Mouse (Mus musculus): ENCODE results near the gene Rtf1. TPM values are rescaled to one million over a fixed set of nuclear protein-coding genes. Genes with fewer than 3 reads are reported as not detected.
"Not testable (repeated sequence)": the region's sequence is repeated elsewhere in the genome, so short reads cannot be mapped to it uniquely, and the experiment has no call there.

The Rtf1 gene
- polyA plus RNA-seq, 1 experiment from 2014 or later, result 40.8 TPM

GRCm38 (mm10) chr2:119710011-119710410 is 35.1 kb downstream of the Rtf1 start:
- Histone ChIP-seq H3K9me3 (ENCODE audit: control insufficient read depth, low read length) (no peaks in the 10 kb centered on the region), H3K27me3 (ENCODE audit: control insufficient read depth, insufficient read depth, low read length) (no peaks in the 10 kb centered on the region), H3K4me2 (replicated peaks; ENCODE audit: low read depth, low read length) (no peak overlapping the region), H3K4me1 (replicated peaks; ENCODE audit: control insufficient read depth, insufficient read depth, low read length) (no peaks in the 10 kb centered on the region), H3K9ac (ENCODE audit: low read depth, low read length) (no peak overlapping the region), H3K27ac (ENCODE audit: low read depth, low read length) (no peak overlapping the region), H3K4me3 (ENCODE audit: low read depth, low read length) (no peak overlapping the region), H3K36me3 (ENCODE audit: control insufficient read depth, insufficient read depth, low read length) (peaks cover 5% of the 10 kb centered on the region; the same call in 1 of the 2 replicates)
- WGBS, result 91% methylated on average over 3 of the region's 3 CpGs
- ATAC-seq (ENCODE audit: low FRiP score), result no peak
- DNase-seq (ENCODE audit: low spot score), result no peak

- H3K9me3 ChIP-seq (ENCODE audit: control insufficient read depth, low read length); ATAC-seq (ENCODE audit: low FRiP score); H3K4me1 ChIP-seq (replicated peaks; ENCODE audit: control insufficient read depth, insufficient read depth, low read length); H3K4me2 ChIP-seq (replicated peaks; ENCODE audit: low read depth, low read length); H3K27ac ChIP-seq (ENCODE audit: low read depth, low read length); H3K9ac ChIP-seq (ENCODE audit: low read depth, low read length); H3K27me3 ChIP-seq (ENCODE audit: control insufficient read depth, insufficient read depth, low read length); H3K4me3 ChIP-seq (ENCODE audit: low read depth, low read length); DNase-seq (ENCODE audit: low spot score); H3K36me3 ChIP-seq (ENCODE audit: control insufficient read depth, insufficient read depth, low read length): not testable (repeated sequence)
- WGBS, result 88% methylated on average over 2 of the region's 2 CpGs
Observed at GRCm38 (mm10) chr2:119715868-119716267, 41.0 kb downstream of the Rtf1 start.

- no peaks in the 10 kb centered on the region for H3K4me1 ChIP-seq (replicated peaks; ENCODE audit: control insufficient read depth, insufficient read depth, low read length)
- H3K27me3 ChIP-seq (ENCODE audit: control insufficient read depth, insufficient read depth, low read length), result no peaks in the 10 kb centered on the region
- no peak overlapping the region for H3K9ac ChIP-seq (ENCODE audit: low read depth, low read length)
- ATAC-seq (ENCODE audit: low FRiP score), result no peak
- no peak overlapping the region for H3K4me2 ChIP-seq (replicated peaks; ENCODE audit: low read depth, low read length)
- no peaks in the 10 kb centered on the region for H3K9me3 ChIP-seq (ENCODE audit: control insufficient read depth, low read length)
- DNase-seq (ENCODE audit: low spot score), result no peak
- H3K36me3 ChIP-seq (ENCODE audit: control insufficient read depth, insufficient read depth, low read length), result peaks cover 12% of the 10 kb centered on the region
- H3K4me3 ChIP-seq (ENCODE audit: low read depth, low read length), result no peak overlapping the region
- 99% methylated on average over 8 of the region's 8 CpGs for WGBS
- no peak overlapping the region for H3K27ac ChIP-seq (ENCODE audit: low read depth, low read length)
Observed at GRCm38 (mm10) chr2:119721070-119721469, 46.2 kb downstream of the Rtf1 start.

- DNase-seq (ENCODE audit: low spot score) (no peak), ATAC-seq (ENCODE audit: low FRiP score) (no peak)
- Histone ChIP-seq H3K4me1 (replicated peaks; ENCODE audit: control insufficient read depth, insufficient read depth, low read length) (no peaks in the 10 kb centered on the region), H3K9me3 (ENCODE audit: control insufficient read depth, low read length) (no peaks in the 10 kb centered on the region), H3K9ac (ENCODE audit: low read depth, low read length) (no peak overlapping the region), H3K36me3 (ENCODE audit: control insufficient read depth, insufficient read depth, low read length) (peaks cover 31% of the 10 kb centered on the region), H3K4me2 (replicated peaks; ENCODE audit: low read depth, low read length) (no peak overlapping the region), H3K27me3 (ENCODE audit: control insufficient read depth, insufficient read depth, low read length) (no peaks in the 10 kb centered on the region), H3K4me3 (ENCODE audit: low read depth, low read length) (no peak overlapping the region), H3K27ac (ENCODE audit: low read depth, low read length) (no peak overlapping the region)
- 93% methylated on average over 3 of the region's 3 CpGs for WGBS
Observed at GRCm38 (mm10) chr2:119727762-119728416, 53.0 kb downstream of the Rtf1 start.

DNA sequence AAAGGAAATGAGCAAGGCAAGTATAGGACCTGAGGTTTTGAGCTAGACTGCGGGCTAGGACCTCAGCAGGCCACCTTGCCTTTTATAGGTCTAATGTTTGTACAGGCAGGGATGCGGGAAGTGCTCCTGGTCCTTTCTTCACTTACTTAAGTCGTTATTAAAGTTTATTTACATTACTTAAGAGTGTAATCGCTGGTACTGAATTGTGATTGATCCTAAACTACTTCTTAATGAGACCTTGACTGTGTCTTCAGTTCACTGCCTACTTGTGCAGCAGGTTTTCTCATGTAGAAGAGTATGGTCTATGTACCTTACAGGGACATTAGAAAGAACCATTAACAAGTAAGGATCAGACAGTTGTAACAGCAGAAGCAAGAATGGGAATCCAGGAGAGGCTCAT is 55.9 kb downstream of the Rtf1 start:
- no peak overlapping the region for H3K4me2 ChIP-seq (replicated peaks; ENCODE audit: low read depth, low read length)
- no peak for ATAC-seq (ENCODE audit: low FRiP score)
- H3K9ac ChIP-seq (ENCODE audit: low read depth, low read length), result no peak overlapping the region
- no peaks in the 10 kb centered on the region for H3K9me3 ChIP-seq (ENCODE audit: control insufficient read depth, low read length)
- no peak overlapping the region for H3K4me3 ChIP-seq (ENCODE audit: low read depth, low read length)
- peaks cover 24% of the 10 kb centered on the region for H3K36me3 ChIP-seq (ENCODE audit: control insufficient read depth, insufficient read depth, low read length)
- DNase-seq (ENCODE audit: low spot score), result no peak
- H3K4me1 ChIP-seq (replicated peaks; ENCODE audit: control insufficient read depth, insufficient read depth, low read length), result no peaks in the 10 kb centered on the region
- no peaks in the 10 kb centered on the region for H3K27me3 ChIP-seq (ENCODE audit: control insufficient read depth, insufficient read depth, low read length)
- 95% methylated on average over 4 of the region's 4 CpGs for WGBS
- no peak overlapping the region for H3K27ac ChIP-seq (ENCODE audit: low read depth, low read length)

GRCm38 (mm10) chr2:119737124-119737523 is 62.3 kb downstream of the Rtf1 start:
- DNase-seq (ENCODE audit: low spot score) (no peak), ATAC-seq (ENCODE audit: low FRiP score) (no peak)
- no peaks in the 10 kb centered on the region for H3K27me3 ChIP-seq (ENCODE audit: control insufficient read depth, insufficient read depth, low read length)
- no peak overlapping the region for H3K4me2 ChIP-seq (replicated peaks; ENCODE audit: low read depth, low read length)
- H3K4me1 ChIP-seq (replicated peaks; ENCODE audit: control insufficient read depth, insufficient read depth, low read length), result 0 out of 2 replicates have a peak, but pooled peaks cover 4% of the 10 kb centered on the region
- H3K36me3 ChIP-seq (ENCODE audit: control insufficient read depth, insufficient read depth, low read length), result no peaks in the 10 kb centered on the region
- no peak overlapping the region for H3K27ac ChIP-seq (ENCODE audit: low read depth, low read length)
- 27% methylated on average over 12 of the region's 12 CpGs for WGBS
- H3K9me3 ChIP-seq (ENCODE audit: control insufficient read depth, low read length), result no peaks in the 10 kb centered on the region
- no peak overlapping the region for H3K4me3 ChIP-seq (ENCODE audit: low read depth, low read length)
- H3K9ac ChIP-seq (ENCODE audit: low read depth, low read length), result no peak overlapping the region

DNA sequence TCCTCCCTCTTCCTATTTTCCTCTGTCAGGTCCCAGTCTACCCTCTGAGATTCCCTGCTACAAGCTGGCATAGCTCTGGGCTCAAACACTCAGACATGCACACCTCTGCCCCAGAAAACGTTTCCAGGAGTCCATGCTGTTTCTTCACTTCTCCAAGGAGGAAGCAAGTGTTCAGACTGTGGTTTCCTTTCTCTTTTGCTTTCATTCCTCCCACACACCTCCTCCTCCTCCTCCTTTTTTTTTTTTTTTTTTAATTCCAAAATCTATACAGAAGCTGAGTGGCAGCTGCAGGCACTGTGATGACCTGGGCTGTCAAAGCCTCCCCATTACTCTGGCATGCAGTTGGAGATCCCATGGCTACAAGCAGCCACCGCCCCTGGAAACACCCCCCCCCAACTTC is 65.7 kb downstream of the Rtf1 start:
- Histone ChIP-seq H3K36me3 (ENCODE audit: control insufficient read depth, insufficient read depth, low read length) (no peaks in the 10 kb centered on the region), H3K9me3 (ENCODE audit: control insufficient read depth, low read length) (no peaks in the 10 kb centered on the region), H3K27me3 (ENCODE audit: control insufficient read depth, insufficient read depth, low read length) (peaks cover 31% of the 10 kb centered on the region), H3K27ac (ENCODE audit: low read depth, low read length) (no peak overlapping the region), H3K4me2 (replicated peaks; ENCODE audit: low read depth, low read length) (no peak overlapping the region), H3K4me1 (replicated peaks; ENCODE audit: control insufficient read depth, insufficient read depth, low read length) (peaks cover 19% of the 10 kb centered on the region), H3K9ac (ENCODE audit: low read depth, low read length) (no peak overlapping the region), H3K4me3 (ENCODE audit: low read depth, low read length) (no peak overlapping the region)
- DNase-seq (ENCODE audit: low spot score) (no peak), ATAC-seq (ENCODE audit: low FRiP score) (no peak)
- WGBS, result 9% methylated on average over 2 of the region's 2 CpGs

GRCm38 (mm10) chr2:119741581-119742411 is 66.9 kb downstream of the Rtf1 start, which contains the start of gene Itpka:
Gene Itpka (plus strand): TSS chr2:119742337.
- peak; percentile 84 for ATAC-seq (ENCODE audit: low FRiP score)
- H3K9ac ChIP-seq (ENCODE audit: low read depth, low read length), result peak within 1 kb of the TSS; percentile 51
- H3K27me3 ChIP-seq (ENCODE audit: control insufficient read depth, insufficient read depth, low read length), result peaks cover 37% of the 10 kb centered on the region
- peak within 1 kb of the TSS; percentile 45 for H3K4me3 ChIP-seq (ENCODE audit: low read depth, low read length)
- peaks cover 19% of the 10 kb centered on the region for H3K4me1 ChIP-seq (replicated peaks; ENCODE audit: control insufficient read depth, insufficient read depth, low read length)
- H3K36me3 ChIP-seq (ENCODE audit: control insufficient read depth, insufficient read depth, low read length), result no peaks in the 10 kb centered on the region
- peak within 1 kb of the TSS; percentile 51; the same call in 1 of the 2 replicates for H3K27ac ChIP-seq (ENCODE audit: low read depth, low read length)
- DNase-seq (ENCODE audit: low spot score), result peak; percentile 84
- H3K9me3 ChIP-seq (ENCODE audit: control insufficient read depth, low read length), result no peaks in the 10 kb centered on the region
- H3K4me2 ChIP-seq (replicated peaks; ENCODE audit: low read depth, low read length), result peak within 1 kb of the TSS; percentile 88
- WGBS, result 0% methylated on average over 43 of the region's 53 CpGs
